Mouse (Mus musculus) midbrain, embryonic 13.5 days (tissue): ENCODE measurements around the gene Klf13. TPM values are rescaled to one million over a fixed set of nuclear protein-coding genes. Genes with fewer than 3 reads are reported as not detected.
A peak's percentile ranks its signal among the peaks of the same experiment; 100 is the strongest.

Source experiments
- ATAC-seq: fragments of 200-750 bp; cut with Nextera tagmentation; 2 replicates; pipeline ENCODE4 v1.8.0; 2017; ENCODE audit warnings: mild to moderate bottlenecking, moderate TSS enrichment, moderate library complexity
- H3K27ac ChIP-seq: fragments of 300-500 bp; sonication (generic); 2 replicates; pipeline ENCODE4 v1.5.1; 2015; ENCODE audit warnings: inconsistent platforms, mild to moderate bottlenecking, moderate library complexity
- H3K27me3 ChIP-seq: fragments of 300-500 bp; sonication (generic); 2 replicates; pipeline ENCODE4 v1.6.1; 2015; ENCODE audit warnings: mild to moderate bottlenecking, inconsistent platforms
- H3K36me3 ChIP-seq: fragments of 300-500 bp; sonication (generic); 2 replicates; pipeline ENCODE4 v1.6.1; 2015; ENCODE audit warnings: mild to moderate bottlenecking, inconsistent platforms
- H3K4me1 ChIP-seq: fragments of 300-500 bp; sonication (generic); replicated peaks from 2 replicates; pipeline ENCODE4 v1.6.1; 2015; ENCODE audit warnings: inconsistent platforms
- H3K4me2 ChIP-seq: fragments of 300-500 bp; sonication (generic); replicated peaks from 2 replicates; pipeline ENCODE4 v1.6.1; 2015; ENCODE audit warnings: moderate library complexity, mild to moderate bottlenecking, inconsistent platforms
- H3K4me3 ChIP-seq: fragments of 300-500 bp; sonication (generic); replicated peaks from 2 replicates; pipeline ENCODE4 v1.5.1; 2015; ENCODE audit warnings: mild to moderate bottlenecking, inconsistent platforms
- H3K9ac ChIP-seq: fragments of 300-500 bp; sonication (generic); replicated peaks from 2 replicates; pipeline ENCODE4 v1.6.1; 2015; ENCODE audit warnings: mild to moderate bottlenecking, inconsistent platforms
- H3K9me3 ChIP-seq: fragments of 300-500 bp; sonication (generic); 2 replicates; pipeline ENCODE4 v1.6.1; 2016; ENCODE audit warnings: mild to moderate bottlenecking, inconsistent platforms
- WGBS: fragments of 180-500 bp; shearing (Covaris S2); methylation state at CpG from one replicate; pipeline ENCODE4 v1.1.7; 2015; 5-methylcytosine and 5-hydroxymethylcytosine counted together
- polyA plus RNA-seq: library from polyadenylated mRNA; unstranded; fragments of >200 nt; fragmentation: Nextera tagmentation; extraction: Ambion mirVana; gene quantifications from 2 replicates; pipeline ENCODE4 v1.2.1, GENCODE M21; 2015

Gene Klf13
- polyA plus RNA-seq, 1 experiment from 2014 or later, result 24.7 TPM

GRCm38 (mm10) chr7:63932461-63932860, 6.3 kb downstream of the Klf13 start:
- Histone ChIP-seq H3K4me3 (no peak overlapping the region), H3K27me3 (no peaks in the 10 kb centered on the region), H3K9ac (no peak overlapping the region), H3K36me3 (no peaks in the 10 kb centered on the region), H3K27ac (no peak overlapping the region), H3K9me3 (no peaks in the 10 kb centered on the region), H3K4me1 (peaks cover 38% of the 10 kb centered on the region), H3K4me2 (no peak overlapping the region)
- 94% methylated on average over 3 of the region's 3 CpGs for WGBS
- ATAC-seq, result no peak

GRCm38 (mm10) chr7:63930766-63931165, 7.9 kb downstream of the Klf13 start:
- Histone ChIP-seq H3K4me1 (peaks cover 40% of the 10 kb centered on the region), H3K27me3 (no peaks in the 10 kb centered on the region), H3K4me2 (no peak overlapping the region), H3K36me3 (no peaks in the 10 kb centered on the region), H3K27ac (no peak overlapping the region), H3K9ac (no peak overlapping the region), H3K4me3 (no peak overlapping the region), H3K9me3 (no peaks in the 10 kb centered on the region)
- no peak for ATAC-seq
- WGBS, result 86% methylated on average over 5 of the region's 5 CpGs

GRCm38 (mm10) chr7:63930132-63930531, 8.6 kb downstream of the Klf13 start:
- Histone ChIP-seq H3K4me1 (peaks cover 40% of the 10 kb centered on the region), H3K27me3 (no peaks in the 10 kb centered on the region), H3K9me3 (no peaks in the 10 kb centered on the region), H3K4me2 (no peak overlapping the region), H3K36me3 (no peaks in the 10 kb centered on the region), H3K27ac (no peak overlapping the region), H3K4me3 (no peak overlapping the region), H3K9ac (no peak overlapping the region)
- ATAC-seq, result no peak
- WGBS, result 95% methylated on average over 3 of the region's 3 CpGs

- no peak for ATAC-seq
- WGBS, result 94% methylated on average over 4 of the region's 4 CpGs
- no peaks in the 10 kb centered on the region for H3K27me3 ChIP-seq
- no peak overlapping the region for H3K27ac ChIP-seq
- H3K4me3 ChIP-seq, result no peak overlapping the region
- H3K36me3 ChIP-seq, result no peaks in the 10 kb centered on the region
- H3K9ac ChIP-seq, result no peak overlapping the region
- no peak overlapping the region for H3K4me2 ChIP-seq
- H3K4me1 ChIP-seq, result peaks cover 41% of the 10 kb centered on the region
- H3K9me3 ChIP-seq, result no peaks in the 10 kb centered on the region
Observed at GRCm38 (mm10) chr7:63929080-63929479, 9.6 kb downstream of the Klf13 start.

- Histone ChIP-seq H3K4me1 (peaks cover 43% of the 10 kb centered on the region), H3K9ac (no peak overlapping the region), H3K9me3 (no peaks in the 10 kb centered on the region), H3K36me3 (no peaks in the 10 kb centered on the region), H3K4me3 (no peak overlapping the region), H3K4me2 (no peak overlapping the region), H3K27ac (no peak overlapping the region), H3K27me3 (no peaks in the 10 kb centered on the region)
- 94% methylated on average over 6 of the region's 6 CpGs for WGBS
- ATAC-seq, result no peak
Observed at GRCm38 (mm10) chr7:63927121-63927520, 11.6 kb downstream of the Klf13 start.

DNA sequence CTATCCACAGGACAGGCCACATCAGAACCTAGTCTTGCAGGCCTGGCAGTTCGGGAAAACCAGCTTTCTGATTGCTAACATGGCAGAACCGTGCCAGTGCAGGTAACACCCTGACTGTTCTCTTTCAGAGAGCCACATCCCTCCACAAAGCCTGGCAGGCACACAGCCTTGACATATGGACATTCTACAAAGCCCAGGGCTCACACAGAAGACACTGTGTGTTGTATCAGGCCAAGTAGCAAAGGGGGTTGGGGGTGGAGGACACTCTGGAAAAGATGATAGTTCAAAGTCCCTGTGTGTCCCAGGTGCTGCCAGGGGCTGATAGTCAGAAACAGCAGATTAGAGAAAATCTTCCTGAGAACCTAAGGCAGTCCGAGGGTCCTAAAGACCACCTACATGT, 12.2 kb downstream of the Klf13 start:
- Histone ChIP-seq H3K9me3 (no peaks in the 10 kb centered on the region), H3K4me2 (no peak overlapping the region), H3K4me3 (no peak overlapping the region), H3K4me1 (peaks cover 47% of the 10 kb centered on the region), H3K27ac (peak overlapping the region; percentile 25; the same call in 1 of the 2 replicates), H3K9ac (no peak overlapping the region), H3K36me3 (no peaks in the 10 kb centered on the region), H3K27me3 (no peaks in the 10 kb centered on the region)
- no peak for ATAC-seq
- 79% methylated on average over 3 of the region's 3 CpGs for WGBS

DNA sequence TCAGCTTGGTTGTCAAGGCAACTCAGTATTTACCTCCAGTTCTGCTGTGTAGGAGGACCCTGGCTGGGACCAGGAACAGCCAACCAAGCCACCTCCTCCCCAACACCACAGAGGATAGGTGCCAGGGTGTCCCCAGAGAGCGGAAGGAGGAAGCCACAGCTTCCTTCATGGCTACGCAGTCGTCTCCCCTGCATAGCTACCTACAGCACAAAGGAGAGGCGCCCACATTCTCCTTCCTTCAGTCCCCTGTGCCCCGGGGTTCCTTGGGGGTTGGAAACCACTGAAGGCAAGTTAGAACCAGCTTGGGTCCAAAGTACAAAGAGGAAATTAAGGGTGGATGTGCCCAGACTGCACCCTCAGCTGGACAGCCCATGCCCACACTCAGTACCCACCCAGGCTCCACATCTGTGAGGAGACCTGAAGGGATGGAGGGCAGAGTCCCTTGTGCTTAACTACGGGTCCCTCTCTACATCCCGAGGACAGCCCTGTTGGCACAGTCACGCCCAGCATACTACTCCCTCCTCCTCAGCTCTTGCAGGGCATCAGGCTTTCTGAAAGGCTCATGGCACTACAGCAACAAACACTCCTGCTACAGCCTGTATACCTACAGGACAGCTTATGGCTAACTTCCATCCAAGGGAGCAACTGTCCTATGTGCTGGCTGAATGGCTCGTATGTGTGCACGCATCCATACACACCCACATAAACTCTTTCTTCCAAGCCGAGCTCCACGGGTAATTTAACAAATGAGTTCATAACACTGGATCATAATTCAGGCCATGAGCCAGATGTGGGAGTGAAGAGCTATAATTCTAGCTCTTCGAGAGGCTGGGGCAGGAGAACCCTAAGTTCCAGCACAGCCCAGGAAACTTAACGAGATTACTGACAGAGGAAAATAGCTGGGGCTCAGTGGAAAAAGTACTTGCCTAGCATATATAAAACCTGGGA, 13.0 kb downstream of the Klf13 start:
- 81% methylated on average over 14 of the region's 14 CpGs for WGBS
- no peak overlapping the region for H3K4me2 ChIP-seq
- no peaks in the 10 kb centered on the region for H3K9me3 ChIP-seq
- ATAC-seq, result peak; percentile 59
- H3K4me3 ChIP-seq, result no peak overlapping the region
- H3K4me1 ChIP-seq, result peaks cover 47% of the 10 kb centered on the region
- no peaks in the 10 kb centered on the region for H3K27me3 ChIP-seq
- H3K9ac ChIP-seq, result no peak overlapping the region
- H3K36me3 ChIP-seq, result no peaks in the 10 kb centered on the region
- H3K27ac ChIP-seq, result peak overlapping the region; percentile 25; the same call in 1 of the 2 replicates

DNA sequence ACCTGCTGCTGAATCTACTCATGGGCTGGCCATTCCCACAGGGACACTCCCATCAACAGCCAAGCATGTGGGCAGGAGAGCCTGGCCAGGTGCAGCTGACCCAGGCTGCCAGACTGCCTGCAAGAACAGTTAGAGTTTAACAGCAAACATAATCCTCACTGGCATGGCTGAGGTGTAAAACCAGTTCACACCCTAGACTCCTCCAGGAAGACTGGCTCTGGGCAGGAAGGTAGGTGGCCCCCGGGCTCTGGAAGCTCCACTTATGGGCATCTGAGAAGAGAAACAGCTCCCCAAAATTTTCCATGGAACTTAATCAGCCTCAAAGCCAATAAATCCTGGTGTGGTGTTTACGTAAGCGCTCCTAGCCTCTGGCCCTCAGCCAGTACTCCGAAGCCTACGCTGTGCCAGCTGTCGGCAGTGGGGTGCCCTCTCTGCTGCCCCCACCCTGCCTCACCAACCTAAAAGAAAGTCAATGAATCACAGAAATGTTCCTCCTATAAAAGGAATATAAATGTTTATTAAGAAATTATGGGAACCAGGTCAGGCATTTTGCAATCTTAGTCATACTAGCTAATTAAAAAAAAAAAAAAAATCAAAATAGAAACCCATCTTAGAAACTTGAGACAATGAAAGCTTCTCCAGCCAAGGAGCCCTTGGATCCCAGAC, 13.8 kb downstream of the Klf13 start:
- no peaks in the 10 kb centered on the region for H3K9me3 ChIP-seq
- no peak overlapping the region for H3K4me3 ChIP-seq
- peak; percentile 22; the same call in 1 of the 2 replicates for ATAC-seq
- H3K27me3 ChIP-seq, result no peaks in the 10 kb centered on the region
- no peak overlapping the region for H3K4me2 ChIP-seq
- H3K9ac ChIP-seq, result no peak overlapping the region
- H3K4me1 ChIP-seq, result peaks cover 47% of the 10 kb centered on the region
- 54% methylated on average over 6 of the region's 6 CpGs for WGBS
- H3K36me3 ChIP-seq, result no peaks in the 10 kb centered on the region
- 0 out of 2 replicates have a peak overlapping the region, but pooled peaks have one; percentile 32 for H3K27ac ChIP-seq

GRCm38 (mm10) chr7:63924151-63924550, 14.6 kb downstream of the Klf13 start:
- Histone ChIP-seq H3K9ac (no peak overlapping the region), H3K4me2 (no peak overlapping the region), H3K4me1 (peaks cover 50% of the 10 kb centered on the region), H3K4me3 (no peak overlapping the region), H3K27me3 (no peaks in the 10 kb centered on the region), H3K27ac (no peak overlapping the region), H3K9me3 (no peaks in the 10 kb centered on the region), H3K36me3 (no peaks in the 10 kb centered on the region)
- 83% methylated on average over 1 of the region's 1 CpGs for WGBS
- no peak for ATAC-seq

- Histone ChIP-seq H3K9ac (no peak overlapping the region), H3K4me2 (no peak overlapping the region), H3K36me3 (no peaks in the 10 kb centered on the region), H3K4me3 (no peak overlapping the region), H3K9me3 (no peaks in the 10 kb centered on the region), H3K4me1 (peaks cover 54% of the 10 kb centered on the region), H3K27ac (no peak overlapping the region), H3K27me3 (no peaks in the 10 kb centered on the region)
- 94% methylated on average over 1 of the region's 1 CpGs for WGBS
- no peak for ATAC-seq
Observed at GRCm38 (mm10) chr7:63922975-63923374, 15.7 kb downstream of the Klf13 start.

GRCm38 (mm10) chr7:63922571-63922970, 16.1 kb downstream of the Klf13 start:
- H3K9ac ChIP-seq, result no peak overlapping the region
- ATAC-seq, result no peak
- H3K4me3 ChIP-seq, result no peak overlapping the region
- no peak overlapping the region for H3K27ac ChIP-seq
- no peaks in the 10 kb centered on the region for H3K9me3 ChIP-seq
- H3K36me3 ChIP-seq, result no peaks in the 10 kb centered on the region
- no peaks in the 10 kb centered on the region for H3K27me3 ChIP-seq
- H3K4me2 ChIP-seq, result no peak overlapping the region
- peaks cover 56% of the 10 kb centered on the region for H3K4me1 ChIP-seq
- WGBS, result 55% methylated on average over 2 of the region's 2 CpGs

- Histone ChIP-seq H3K4me2 (no peak overlapping the region), H3K27me3 (no peaks in the 10 kb centered on the region), H3K4me1 (peaks cover 56% of the 10 kb centered on the region), H3K9me3 (no peaks in the 10 kb centered on the region), H3K27ac (no peak overlapping the region), H3K4me3 (no peak overlapping the region), H3K9ac (no peak overlapping the region), H3K36me3 (no peaks in the 10 kb centered on the region)
- WGBS, result 70% methylated on average over 8 of the region's 8 CpGs
- no peak for ATAC-seq
Observed at GRCm38 (mm10) chr7:63921909-63922562, 16.7 kb downstream of the Klf13 start.
